Mouse (Mus musculus) cortical plate, adult 2 months (tissue): ENCODE results near the gene Gsto1.

Experiments used
- CTCF ChIP-seq: fragments of 200-500 bp; IDR thresholded peaks from 2 replicates; pipeline ENCODE4 v1.5.1; 2011; ENCODE audit warnings: mild to moderate bottlenecking, control low read depth, low read length; ENCODE audit not compliant: insufficient read depth; ENCODE audit errors: extremely low read depth
- POLR2A ChIP-seq: fragments of 200-500 bp; IDR thresholded peaks from 2 replicates; pipeline ENCODE4 v1.6.1; 2011; ENCODE audit warnings: mild to moderate bottlenecking, low read length, control low read depth; ENCODE audit not compliant: insufficient read depth; ENCODE audit errors: extremely low read depth

- no peak for TF ChIP-seq POLR2A
- TF ChIP-seq CTCF = peak; percentile 100
These were observed 27.5 kb downstream of the Gsto1 start for GRCm38 (mm10) chr19:47882151-47882881.
